Mouse (Mus musculus): ENCODE results near the gene Fbp1. TPM values are rescaled to one million over a fixed set of nuclear protein-coding genes. Genes with fewer than 3 reads are reported as not detected.

The Fbp1 gene
- polyA plus RNA-seq, 1 experiment = not detected

DNA sequence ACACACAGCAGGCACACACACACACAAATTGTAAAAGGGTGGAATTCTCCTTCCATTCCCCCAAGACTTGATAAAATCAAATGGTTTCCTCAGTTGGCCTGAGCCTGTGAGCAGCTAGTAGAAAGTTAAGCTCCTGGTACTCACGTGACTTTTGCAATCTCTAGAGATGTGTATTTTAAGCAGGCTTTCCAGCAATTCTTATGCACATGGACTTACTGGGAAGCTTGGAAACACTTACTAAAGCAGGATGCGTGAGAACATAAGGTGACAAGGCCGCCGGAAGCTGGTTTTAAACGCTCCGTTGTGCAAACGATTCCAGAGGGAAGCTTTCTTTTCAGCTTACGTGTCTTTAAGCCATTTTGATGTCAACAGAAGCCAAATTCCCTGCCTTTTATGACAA, 35.1 kb upstream of the Fbp1 start:
- H3K4me3 ChIP-seq (ENCODE audit: low read depth, low read length) = no peak overlapping the region
- no peaks in the 10 kb centered on the region for H3K27me3 ChIP-seq (ENCODE audit: control insufficient read depth, insufficient read depth, low read length, poor library complexity, severe bottlenecking)
- no peaks in the 10 kb centered on the region for H3K9me3 ChIP-seq (replicated peaks; ENCODE audit: control insufficient read depth, insufficient read depth, low read length, poor library complexity, severe bottlenecking)
- no peaks in the 10 kb centered on the region for H3K4me1 ChIP-seq (ENCODE audit: control insufficient read depth, insufficient read depth, low read length)
- no peak for TF ChIP-seq EP300 (IDR thresholded peaks at IDR 0.05; ENCODE audit: insufficient read depth, low read depth, low read length)
- no peak for TF ChIP-seq CTCF (IDR thresholded peaks at IDR 0.05; ENCODE audit: low read depth, low read length)
- no peak for TF ChIP-seq POLR2A (IDR thresholded peaks at IDR 0.05; ENCODE audit: insufficient read depth, low read length)
- H3K27ac ChIP-seq (ENCODE audit: insufficient read depth, low read length) = no peak overlapping the region
- H3K36me3 ChIP-seq (ENCODE audit: control insufficient read depth, insufficient read depth, low read length, poor library complexity, severe bottlenecking) = no peaks in the 10 kb centered on the region
- H3K9ac ChIP-seq (ENCODE audit: low read depth, poor library complexity, severe bottlenecking) = no peak overlapping the region

DNA sequence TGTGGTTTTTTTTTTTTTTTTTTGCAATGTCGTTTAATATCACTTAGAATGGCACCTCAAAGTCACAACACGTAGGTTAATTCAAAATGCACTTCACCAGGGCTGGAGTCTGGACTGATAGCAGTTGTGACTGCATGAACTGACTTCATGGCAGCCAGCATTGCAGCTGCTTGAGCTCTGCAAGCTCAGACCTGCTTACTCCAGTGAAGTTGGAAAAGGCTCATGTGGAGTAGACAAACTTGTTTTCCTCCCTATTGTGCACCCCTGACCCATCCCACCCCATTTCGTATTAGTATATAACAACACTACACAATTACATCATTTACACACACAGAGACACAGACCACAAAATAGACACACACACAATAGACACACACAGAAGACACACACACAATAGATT, 34.6 kb upstream of the Fbp1 start:
- Histone ChIP-seq H3K27ac (ENCODE audit: insufficient read depth, low read length) (no peak overlapping the region), H3K27me3 (ENCODE audit: control insufficient read depth, insufficient read depth, low read length, poor library complexity, severe bottlenecking) (no peaks in the 10 kb centered on the region), H3K4me1 (ENCODE audit: control insufficient read depth, insufficient read depth, low read length) (no peaks in the 10 kb centered on the region), H3K36me3 (ENCODE audit: control insufficient read depth, insufficient read depth, low read length, poor library complexity, severe bottlenecking) (no peaks in the 10 kb centered on the region), H3K9ac (ENCODE audit: low read depth, poor library complexity, severe bottlenecking) (no peak overlapping the region), H3K9me3 (replicated peaks; ENCODE audit: control insufficient read depth, insufficient read depth, low read length, poor library complexity, severe bottlenecking) (no peaks in the 10 kb centered on the region), H3K4me3 (ENCODE audit: low read depth, low read length) (no peak overlapping the region)
- TF ChIP-seq EP300 (IDR thresholded peaks at IDR 0.05; ENCODE audit: insufficient read depth, low read depth, low read length) (no peak), CTCF (IDR thresholded peaks at IDR 0.05; ENCODE audit: low read depth, low read length) (no peak), POLR2A (IDR thresholded peaks at IDR 0.05; ENCODE audit: insufficient read depth, low read length) (no peak)

GRCm38 (mm10) chr13:62919647-62920341, 31.7 kb upstream of the Fbp1 start:
- TF ChIP-seq EP300 (IDR thresholded peaks at IDR 0.05; ENCODE audit: insufficient read depth, low read depth, low read length) (no peak), POLR2A (IDR thresholded peaks at IDR 0.05; ENCODE audit: insufficient read depth, low read length) (no peak), CTCF (IDR thresholded peaks at IDR 0.05; ENCODE audit: low read depth, low read length) (peak; percentile 73)
- Histone ChIP-seq H3K9ac (ENCODE audit: low read depth, poor library complexity, severe bottlenecking) (no peak overlapping the region), H3K27ac (ENCODE audit: insufficient read depth, low read length) (no peak overlapping the region), H3K4me1 (ENCODE audit: control insufficient read depth, insufficient read depth, low read length) (no peaks in the 10 kb centered on the region), H3K27me3 (ENCODE audit: control insufficient read depth, insufficient read depth, low read length, poor library complexity, severe bottlenecking) (no peaks in the 10 kb centered on the region), H3K9me3 (replicated peaks; ENCODE audit: control insufficient read depth, insufficient read depth, low read length, poor library complexity, severe bottlenecking) (no peaks in the 10 kb centered on the region), H3K36me3 (ENCODE audit: control insufficient read depth, insufficient read depth, low read length, poor library complexity, severe bottlenecking) (no peaks in the 10 kb centered on the region), H3K4me3 (ENCODE audit: low read depth, low read length) (no peak overlapping the region)

DNA sequence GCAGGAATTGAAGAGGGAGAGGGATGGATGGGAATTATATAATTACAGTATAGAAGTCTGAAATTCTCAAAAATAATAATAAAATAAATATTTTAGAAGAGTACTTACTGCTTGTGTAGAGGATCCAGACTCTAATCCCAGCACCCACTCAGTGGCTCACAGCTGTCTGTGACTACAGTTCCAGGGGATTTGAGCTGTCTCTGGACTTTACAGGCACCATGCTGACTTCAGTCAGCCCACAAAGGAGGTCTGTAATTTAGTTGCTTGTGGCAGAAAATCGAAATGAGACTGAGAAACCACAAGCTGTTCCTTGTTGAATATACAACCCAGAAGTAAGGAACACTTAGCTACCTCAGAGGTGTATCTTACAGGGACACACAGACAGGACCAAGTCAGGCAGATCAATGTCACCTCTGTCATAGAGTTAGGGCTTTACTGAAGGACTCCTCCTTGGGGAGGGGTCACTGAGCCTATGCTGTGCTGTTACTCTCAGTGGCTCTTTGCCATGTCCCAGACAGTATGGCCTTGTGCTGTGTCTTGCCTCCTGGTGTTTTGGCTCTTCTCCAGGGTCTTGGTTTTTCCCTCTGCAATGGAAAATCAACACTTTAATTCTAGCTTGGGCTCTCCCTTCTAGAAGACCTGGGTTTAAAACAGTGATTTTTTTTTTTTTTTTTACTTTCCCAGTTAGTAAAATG, 29.5 kb upstream of the Fbp1 start:
- no peak for TF ChIP-seq EP300 (IDR thresholded peaks at IDR 0.05; ENCODE audit: insufficient read depth, low read depth, low read length)
- TF ChIP-seq POLR2A (IDR thresholded peaks at IDR 0.05; ENCODE audit: insufficient read depth, low read length) = no peak
- TF ChIP-seq CTCF (IDR thresholded peaks at IDR 0.05; ENCODE audit: low read depth, low read length) = no peak
- H3K27ac ChIP-seq (ENCODE audit: insufficient read depth, low read length) = no peak overlapping the region

GRCm38 (mm10) chr13:62916675-62917074, 28.6 kb upstream of the Fbp1 start:
- H3K9me3 ChIP-seq (replicated peaks; ENCODE audit: control insufficient read depth, insufficient read depth, low read length, poor library complexity, severe bottlenecking) = no peaks in the 10 kb centered on the region

More for the DNA sequence above, 29.5 kb upstream of the Fbp1 start:
- no peak overlapping the region for H3K4me3 ChIP-seq (ENCODE audit: low read depth, low read length)
- no peaks in the 10 kb centered on the region for H3K4me1 ChIP-seq (ENCODE audit: control insufficient read depth, insufficient read depth, low read length)
- H3K27me3 ChIP-seq (ENCODE audit: control insufficient read depth, insufficient read depth, low read length, poor library complexity, severe bottlenecking) = no peaks in the 10 kb centered on the region
- H3K36me3 ChIP-seq (ENCODE audit: control insufficient read depth, insufficient read depth, low read length, poor library complexity, severe bottlenecking) = no peaks in the 10 kb centered on the region
- no peak overlapping the region for H3K9ac ChIP-seq (ENCODE audit: low read depth, poor library complexity, severe bottlenecking)
- no peaks in the 10 kb centered on the region for H3K9me3 ChIP-seq (replicated peaks; ENCODE audit: control insufficient read depth, insufficient read depth, low read length, poor library complexity, severe bottlenecking)

GRCm38 (mm10) chr13:62911575-62911974, 23.5 kb upstream of the Fbp1 start:
- no peaks in the 10 kb centered on the region for H3K36me3 ChIP-seq (ENCODE audit: control insufficient read depth, insufficient read depth, low read length, poor library complexity, severe bottlenecking)
- no peaks in the 10 kb centered on the region for H3K9me3 ChIP-seq (replicated peaks; ENCODE audit: control insufficient read depth, insufficient read depth, low read length, poor library complexity, severe bottlenecking)
- H3K27ac ChIP-seq (ENCODE audit: insufficient read depth, low read length) = no peak overlapping the region
- TF ChIP-seq CTCF (IDR thresholded peaks at IDR 0.05; ENCODE audit: low read depth, low read length) (no peak), EP300 (IDR thresholded peaks at IDR 0.05; ENCODE audit: insufficient read depth, low read depth, low read length) (no peak), POLR2A (IDR thresholded peaks at IDR 0.05; ENCODE audit: insufficient read depth, low read length) (no peak)
- no peak overlapping the region for H3K4me3 ChIP-seq (ENCODE audit: low read depth, low read length)
- H3K9ac ChIP-seq (ENCODE audit: low read depth, poor library complexity, severe bottlenecking) = no peak overlapping the region
- H3K27me3 ChIP-seq (ENCODE audit: control insufficient read depth, insufficient read depth, low read length, poor library complexity, severe bottlenecking) = no peaks in the 10 kb centered on the region
- peaks cover 5% of the 10 kb centered on the region for H3K4me1 ChIP-seq (ENCODE audit: control insufficient read depth, insufficient read depth, low read length)

More at GRCm38 (mm10) chr13:62916675-62917074, 28.6 kb upstream of the Fbp1 start:
- Histone ChIP-seq H3K36me3 (ENCODE audit: control insufficient read depth, insufficient read depth, low read length, poor library complexity, severe bottlenecking) (no peaks in the 10 kb centered on the region), H3K4me1 (ENCODE audit: control insufficient read depth, insufficient read depth, low read length) (no peaks in the 10 kb centered on the region), H3K27ac (ENCODE audit: insufficient read depth, low read length) (no peak overlapping the region), H3K9ac (ENCODE audit: low read depth, poor library complexity, severe bottlenecking) (no peak overlapping the region), H3K27me3 (ENCODE audit: control insufficient read depth, insufficient read depth, low read length, poor library complexity, severe bottlenecking) (no peaks in the 10 kb centered on the region), H3K4me3 (ENCODE audit: low read depth, low read length) (no peak overlapping the region)
- TF ChIP-seq CTCF (IDR thresholded peaks at IDR 0.05; ENCODE audit: low read depth, low read length) (no peak), POLR2A (IDR thresholded peaks at IDR 0.05; ENCODE audit: insufficient read depth, low read length) (no peak), EP300 (IDR thresholded peaks at IDR 0.05; ENCODE audit: insufficient read depth, low read depth, low read length) (no peak)
